Mouse (Mus musculus) liver, embryonic 15.5 days (tissue): ENCODE results near the gene Vmn1r86. TPM values are rescaled to one million over a fixed set of nuclear protein-coding genes. Genes with fewer than 3 reads are reported as not detected.
"Not testable (repeated sequence)": the region's sequence is repeated elsewhere in the genome, so short reads cannot be mapped to it uniquely, and the experiment has no call there.

Source experiments
- ATAC-seq: fragments of 200-750 bp; cut with Nextera tagmentation; 2 replicates; pipeline ENCODE4 v1.8.0; 2017; ENCODE audit warnings: moderate number of reproducible peaks, mild to moderate bottlenecking, moderate library complexity; ENCODE audit not compliant: insufficient read depth
- H3K27ac ChIP-seq: fragments of 300-500 bp; sonication (generic); replicated peaks from 2 replicates; pipeline ENCODE4 v1.5.1; 2015; ENCODE audit warnings: mild to moderate bottlenecking, inconsistent platforms
- H3K27me3 ChIP-seq: fragments of 300-500 bp; sonication (generic); 2 replicates; pipeline ENCODE4 v1.6.1; 2015; ENCODE audit warnings: mild to moderate bottlenecking, inconsistent platforms
- H3K36me3 ChIP-seq: fragments of 300-500 bp; sonication (generic); replicated peaks from 2 replicates; pipeline ENCODE4 v1.6.1; 2015; ENCODE audit warnings: moderate library complexity, mild to moderate bottlenecking, inconsistent platforms
- H3K4me1 ChIP-seq: fragments of 300-500 bp; sonication (generic); replicated peaks from 2 replicates; pipeline ENCODE4 v1.6.1; 2015; ENCODE audit warnings: inconsistent platforms
- H3K4me2 ChIP-seq: fragments of 300-500 bp; sonication (generic); 2 replicates; pipeline ENCODE4 v1.6.1; 2015; ENCODE audit warnings: moderate library complexity, mild to moderate bottlenecking, inconsistent platforms
- H3K4me3 ChIP-seq: fragments of 300-500 bp; sonication (generic); replicated peaks from 2 replicates; pipeline ENCODE4 v1.5.1; 2015; ENCODE audit warnings: mild to moderate bottlenecking, inconsistent platforms
- H3K9ac ChIP-seq: fragments of 300-500 bp; sonication (generic); 2 replicates; pipeline ENCODE4 v1.6.1; 2015; ENCODE audit warnings: moderate library complexity, mild to moderate bottlenecking, inconsistent platforms
- H3K9me3 ChIP-seq: fragments of 300-500 bp; sonication (generic); replicated peaks from 2 replicates; pipeline ENCODE4 v1.6.1; 2016; ENCODE audit warnings: inconsistent platforms
- WGBS: fragments of 180-500 bp; shearing (Covaris S2); methylation state at CpG from one replicate; pipeline ENCODE4 v1.1.7; 2015; ENCODE audit warnings: mixed read lengths; ENCODE audit not compliant: insufficient replicate concordance; 5-methylcytosine and 5-hydroxymethylcytosine counted together
- polyA plus RNA-seq: library from polyadenylated mRNA; unstranded; fragments of >200 nt; fragmentation: Nextera tagmentation; extraction: Ambion mirVana; gene quantifications from 2 replicates; pipeline ENCODE4 v1.2.1, GENCODE M21; 2015

Gene Vmn1r86
- not detected in 2 replicates for polyA plus RNA-seq

- Histone ChIP-seq H3K4me2 (no peak within 1 kb of the TSS), H3K36me3 (no peaks in the 10 kb centered on the region), H3K27ac (no peak within 1 kb of the TSS), H3K4me3 (no peak within 1 kb of the TSS), H3K4me1 (no peaks in the 10 kb centered on the region), H3K27me3 (no peaks in the 10 kb centered on the region), H3K9ac (no peak within 1 kb of the TSS), H3K9me3 (no peaks in the 10 kb centered on the region)
- no peak for ATAC-seq
These were observed at the start of gene Vmn1r86 for GRCm38 (mm10) chr7:13119817-13120216. Vmn1r86 (minus strand) TSS chr7:13119917.

GRCm38 (mm10) chr7:13159268-13159667 lies 39.6 kb upstream of the Vmn1r86 start, which contains the start of gene Vmn1r88:
Vmn1r88 (plus strand) TSS chr7:13159568.
- no peaks in the 10 kb centered on the region for H3K27me3 ChIP-seq
- no peaks in the 10 kb centered on the region for H3K36me3 ChIP-seq
- H3K27ac ChIP-seq = no peak within 1 kb of the TSS
- no peaks in the 10 kb centered on the region for H3K4me1 ChIP-seq
- no peak within 1 kb of the TSS for H3K9ac ChIP-seq
- H3K4me3 ChIP-seq = no peak within 1 kb of the TSS
- no peaks in the 10 kb centered on the region for H3K9me3 ChIP-seq
- H3K4me2 ChIP-seq = no peak within 1 kb of the TSS
- no peak for ATAC-seq

- no peaks in the 10 kb centered on the region for H3K9me3 ChIP-seq
- H3K27me3 ChIP-seq = no peaks in the 10 kb centered on the region
- no peak within 1 kb of the TSS for H3K27ac ChIP-seq
- no peak within 1 kb of the TSS for H3K4me3 ChIP-seq
- no peak within 1 kb of the TSS for H3K9ac ChIP-seq
- no peaks in the 10 kb centered on the region for H3K4me1 ChIP-seq
- no peak for ATAC-seq
- no peaks in the 10 kb centered on the region for H3K36me3 ChIP-seq
- WGBS = 56% methylated on average over 1 of the region's 1 CpGs
- no peak within 1 kb of the TSS for H3K4me2 ChIP-seq
These were observed 20.3 kb upstream of the Vmn1r86 start, which contains the start of gene Vmn1r87 for GRCm38 (mm10) chr7:13140057-13140456. Vmn1r87 (minus strand) TSS chr7:13140157.

GRCm38 (mm10) chr7:13137340-13137739 lies 17.6 kb upstream of the Vmn1r86 start:
- no peaks in the 10 kb centered on the region for H3K36me3 ChIP-seq
- no peak for ATAC-seq
- H3K4me3 ChIP-seq = no peak overlapping the region
- no peak overlapping the region for H3K9ac ChIP-seq
- H3K4me1 ChIP-seq = no peaks in the 10 kb centered on the region
- H3K27me3 ChIP-seq = no peaks in the 10 kb centered on the region
- H3K4me2 ChIP-seq = no peak overlapping the region
- H3K9me3 ChIP-seq = no peaks in the 10 kb centered on the region
- no peak overlapping the region for H3K27ac ChIP-seq

- Histone ChIP-seq H3K4me3 (no peak overlapping the region), H3K4me1 (no peaks in the 10 kb centered on the region)
- no peak for ATAC-seq
These were observed 12.1 kb upstream of the Vmn1r86 start for GRCm38 (mm10) chr7:13131856-13132255.

GRCm38 (mm10) chr7:13123554-13124153 lies 3.9 kb upstream of the Vmn1r86 start:
- not testable (repeated sequence) for H3K9me3 ChIP-seq, H3K27ac ChIP-seq, H3K4me1 ChIP-seq, H3K4me3 ChIP-seq, H3K36me3 ChIP-seq, H3K27me3 ChIP-seq, H3K9ac ChIP-seq
- H3K4me2 ChIP-seq = peak overlapping the region; percentile 23; the same call in 1 of the 2 replicates
- ATAC-seq = peak; percentile 83
- 2% methylated on average over 25 of the region's 34 CpGs for WGBS

More at GRCm38 (mm10) chr7:13131856-13132255, 12.1 kb upstream of the Vmn1r86 start:
- Histone ChIP-seq H3K27me3 (no peaks in the 10 kb centered on the region), H3K27ac (no peak overlapping the region), H3K36me3 (no peaks in the 10 kb centered on the region), H3K9ac (no peak overlapping the region), H3K9me3 (no peaks in the 10 kb centered on the region), H3K4me2 (no peak overlapping the region)
- 61% methylated on average over 2 of the region's 2 CpGs for WGBS

- ATAC-seq = no peak
- WGBS = 27% methylated on average over 3 of the region's 3 CpGs
These were observed 24.6 kb downstream of the Vmn1r86 start, which contains the start of gene Vmn1r85 for GRCm38 (mm10) chr7:13095073-13095472. Vmn1r85 (minus strand) TSS chr7:13095173.

GRCm38 (mm10) chr7:13072293-13072692 lies 47.4 kb downstream of the Vmn1r86 start:
- WGBS = 41% methylated on average over 5 of the region's 5 CpGs
- no peaks in the 10 kb centered on the region for H3K4me1 ChIP-seq
- H3K9me3 ChIP-seq = no peaks in the 10 kb centered on the region
- H3K4me2 ChIP-seq = no peak overlapping the region
- ATAC-seq = no peak
- no peak overlapping the region for H3K4me3 ChIP-seq
- no peaks in the 10 kb centered on the region for H3K27me3 ChIP-seq
- no peaks in the 10 kb centered on the region for H3K36me3 ChIP-seq
- H3K27ac ChIP-seq = no peak overlapping the region
- no peak overlapping the region for H3K9ac ChIP-seq

More at GRCm38 (mm10) chr7:13095073-13095472, 24.6 kb downstream of the Vmn1r86 start, which contains the start of gene Vmn1r85:
- H3K4me1 ChIP-seq = no peaks in the 10 kb centered on the region
- no peak within 1 kb of the TSS for H3K27ac ChIP-seq
- no peak within 1 kb of the TSS for H3K4me2 ChIP-seq
- H3K9me3 ChIP-seq = no peaks in the 10 kb centered on the region
- no peak within 1 kb of the TSS for H3K4me3 ChIP-seq
- no peak within 1 kb of the TSS for H3K9ac ChIP-seq
- H3K36me3 ChIP-seq = no peaks in the 10 kb centered on the region
- no peaks in the 10 kb centered on the region for H3K27me3 ChIP-seq

GRCm38 (mm10) chr7:13063399-13063798 lies 56.3 kb downstream of the Vmn1r86 start:
- H3K9me3 ChIP-seq, H3K36me3 ChIP-seq, H3K9ac ChIP-seq, H3K27me3 ChIP-seq, H3K4me3 ChIP-seq, ATAC-seq, H3K27ac ChIP-seq, H3K4me1 ChIP-seq, H3K4me2 ChIP-seq: not testable (repeated sequence)
- 43% methylated on average over 2 of the region's 2 CpGs for WGBS

- Histone ChIP-seq H3K4me1 (peaks cover 5% of the 10 kb centered on the region; the same call in 1 of the 2 replicates), H3K27me3 (no peaks in the 10 kb centered on the region), H3K36me3 (no peaks in the 10 kb centered on the region), H3K9ac (no peak overlapping the region), H3K4me3 (no peak overlapping the region), H3K9me3 (no peaks in the 10 kb centered on the region), H3K4me2 (no peak overlapping the region), H3K27ac (no peak overlapping the region)
- no peak for ATAC-seq
- 71% methylated on average over 9 of the region's 9 CpGs for WGBS
These were observed 60.2 kb downstream of the Vmn1r86 start for GRCm38 (mm10) chr7:13059536-13059935.

- WGBS = 61% methylated on average over 8 of the region's 8 CpGs
- Histone ChIP-seq H3K4me1 (peaks cover 16% of the 10 kb centered on the region), H3K4me3 (no peak overlapping the region), H3K9me3 (no peaks in the 10 kb centered on the region), H3K27me3 (no peaks in the 10 kb centered on the region), H3K4me2 (no peak overlapping the region), H3K36me3 (no peaks in the 10 kb centered on the region), H3K27ac (no peak overlapping the region), H3K9ac (no peak overlapping the region)
- ATAC-seq = no peak
These were observed 62.6 kb downstream of the Vmn1r86 start for GRCm38 (mm10) chr7:13056913-13057700.
